Mouse (Mus musculus) frontal cortex, adult 2 months (tissue): Measurements from ENCODE around the gene Itgb1bp1. TPM values are rescaled to one million over a fixed set of nuclear protein-coding genes. Genes with fewer than 3 reads are reported as not detected.

Experiments used
- DNase-seq, 2 experiments: peaks; one replicate each; pipeline ENCODE4 v3.0.0; 2022; ENCODE audit warnings: low spot score in 1 of 2; ENCODE audit errors: extremely low spot score in 1 of 2
- polyA plus RNA-seq: library from polyadenylated mRNA; depleted of rRNA; stranded (reverse); fragments of >200 nt; gene quantifications from 2 replicates; pipeline ENCODE4 v1.2.3, GENCODE M21; 2012

Itgb1bp1 gene
- polyA plus RNA-seq, 1 experiment = 29.5 TPM

- DNase-seq = peak in 1 of 2 experiments; percentile 50
Observed at GRCm38 (mm10) chr12:21260494-21261256, 25.4 kb downstream of the Itgb1bp1 start.

DNA sequence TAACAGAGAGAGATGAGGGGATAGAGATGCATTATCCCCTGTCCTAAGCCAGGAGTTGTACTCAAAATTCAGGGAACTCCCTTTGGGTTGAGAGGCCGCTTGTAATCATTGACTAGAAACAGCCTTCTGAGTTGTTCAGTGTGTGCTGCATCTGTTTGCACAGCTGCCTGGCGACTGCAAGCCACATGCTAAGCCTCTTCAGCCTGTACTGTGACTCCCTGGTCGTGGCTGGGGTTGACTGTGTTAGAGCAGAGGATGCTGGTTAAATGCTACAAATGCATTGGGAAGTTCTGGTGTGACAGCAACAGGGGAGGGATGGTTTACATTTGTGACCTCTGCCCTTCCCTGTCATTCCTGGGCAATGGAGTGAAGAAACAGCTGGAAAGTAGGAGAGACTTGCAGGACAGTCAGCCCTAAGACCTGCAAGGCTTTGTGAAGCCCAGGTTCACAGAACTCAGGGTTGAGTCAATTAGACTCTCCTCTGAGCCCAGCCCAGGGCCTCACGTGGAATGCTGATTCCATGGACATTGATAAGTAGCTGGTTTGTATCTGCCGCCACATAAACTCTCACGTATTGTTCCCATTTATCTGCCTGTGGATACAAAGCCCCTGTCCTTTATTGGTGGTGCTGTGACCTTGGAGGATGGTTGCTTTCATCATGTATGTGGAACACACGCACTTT, 38.2 kb downstream of the Itgb1bp1 start:
- DNase-seq = no peak

DNA sequence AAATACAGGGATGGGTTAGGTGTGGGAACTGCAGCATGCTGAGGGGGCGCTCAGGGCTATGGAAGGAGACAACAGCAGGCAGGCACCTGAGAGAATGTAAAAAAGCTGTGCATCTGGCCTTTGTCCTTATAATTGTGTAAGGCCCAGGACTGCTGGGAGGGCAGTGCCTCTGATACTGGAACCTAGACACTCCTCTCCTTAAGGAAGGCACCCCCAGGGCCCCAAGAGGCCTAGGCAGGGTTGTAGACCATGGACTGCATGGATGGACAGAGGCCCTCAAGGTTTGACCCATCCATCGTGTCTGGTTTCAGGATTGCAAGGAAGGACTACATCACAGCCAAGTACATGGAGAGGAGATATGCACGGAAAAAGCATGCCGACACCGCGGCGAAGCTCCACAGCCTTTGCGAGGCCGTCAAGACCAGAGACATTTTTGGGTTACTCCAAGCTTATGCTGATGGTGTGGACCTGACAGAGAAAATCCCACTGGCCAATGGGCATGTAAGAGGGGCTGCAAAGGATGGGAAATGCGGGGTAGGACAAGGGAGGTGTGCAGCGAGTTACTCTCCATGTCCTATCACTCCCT, 41.6 kb downstream of the Itgb1bp1 start:
- no peak for DNase-seq

DNA sequence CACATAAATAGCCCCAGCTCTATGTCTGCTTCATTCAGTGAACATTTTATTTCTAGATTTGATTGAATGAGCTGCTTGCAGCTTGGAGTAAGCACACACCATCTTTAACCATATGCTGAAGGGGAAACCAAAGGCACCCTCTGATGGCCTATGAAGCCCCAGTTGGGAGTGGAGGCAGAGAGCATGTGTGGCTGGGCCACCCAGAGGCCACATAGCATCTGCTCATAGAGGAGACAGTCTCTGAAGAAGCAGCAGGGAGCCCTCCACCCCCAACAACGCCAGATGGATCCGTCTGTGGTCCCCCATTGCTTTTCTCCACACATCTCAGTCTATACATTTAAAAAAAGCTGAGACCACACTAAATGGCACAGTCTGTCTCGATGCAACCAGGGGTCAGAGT, 44.1 kb downstream of the Itgb1bp1 start:
- DNase-seq = no peak

DNA sequence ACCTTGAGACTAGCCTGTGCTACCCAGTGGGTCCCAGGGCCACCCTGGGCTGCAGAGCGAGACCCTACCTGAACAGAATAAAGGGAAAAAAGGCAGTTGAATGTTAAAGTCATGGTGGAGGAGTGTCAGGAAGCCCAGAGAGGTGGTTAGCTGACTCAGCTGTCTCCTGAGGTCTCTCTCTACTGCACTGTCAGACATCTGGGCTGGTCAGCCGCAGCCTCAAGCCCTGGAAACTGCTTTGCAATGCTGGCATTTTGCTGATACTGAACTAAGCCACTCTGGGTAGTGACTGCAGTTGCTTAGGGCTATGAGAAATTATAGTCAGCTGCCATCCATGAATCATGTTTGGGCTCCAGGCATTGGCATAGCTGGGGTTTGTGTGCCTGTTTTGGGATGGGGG, 51.5 kb downstream of the Itgb1bp1 start:
- DNase-seq = no peak

DNA sequence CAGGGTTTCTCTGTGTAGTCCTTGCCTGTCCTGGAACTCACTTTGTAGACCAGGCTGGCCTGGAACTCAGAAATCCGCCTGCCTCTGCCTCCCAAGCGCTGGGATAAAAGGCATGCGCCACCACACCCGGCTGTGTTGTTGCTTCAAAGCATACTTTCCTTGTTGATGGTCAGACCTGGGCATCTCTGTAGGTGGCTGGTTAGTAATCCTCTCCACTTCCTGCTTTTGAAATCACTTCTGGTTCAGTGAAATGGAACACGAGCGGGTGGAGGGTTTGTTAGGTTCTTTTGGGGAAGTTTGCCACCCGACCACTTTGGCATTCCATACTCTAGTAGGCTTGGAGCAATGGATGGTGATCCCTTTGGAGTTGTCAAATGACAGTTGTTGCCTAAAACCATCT, 52.4 kb downstream of the Itgb1bp1 start:
- DNase-seq = no peak

GRCm38 (mm10) chr12:21229076-21229918, 56.8 kb downstream of the Itgb1bp1 start:
- DNase-seq = peak in 1 of 2 experiments; percentile 45

DNA sequence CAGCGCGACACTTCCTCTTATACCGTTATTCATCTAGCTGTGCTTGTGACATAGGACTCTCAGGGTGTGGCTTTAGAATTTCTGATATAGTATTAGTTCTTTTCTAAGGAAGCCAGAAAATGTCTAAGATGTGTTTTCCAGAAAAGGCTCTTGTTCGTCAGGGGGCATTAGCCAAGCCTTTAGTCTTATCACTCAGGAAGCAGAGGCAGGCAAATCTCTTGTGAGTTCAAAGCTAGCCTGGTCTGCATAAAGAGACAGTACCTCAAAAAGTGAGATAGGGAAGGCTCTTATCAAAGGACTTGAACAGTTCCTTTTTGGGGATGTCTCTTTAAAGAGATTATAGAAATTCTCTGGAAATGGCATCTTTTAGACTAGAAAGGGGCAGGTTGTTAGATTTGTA, 57.4 kb downstream of the Itgb1bp1 start:
- no peak for DNase-seq

DNA sequence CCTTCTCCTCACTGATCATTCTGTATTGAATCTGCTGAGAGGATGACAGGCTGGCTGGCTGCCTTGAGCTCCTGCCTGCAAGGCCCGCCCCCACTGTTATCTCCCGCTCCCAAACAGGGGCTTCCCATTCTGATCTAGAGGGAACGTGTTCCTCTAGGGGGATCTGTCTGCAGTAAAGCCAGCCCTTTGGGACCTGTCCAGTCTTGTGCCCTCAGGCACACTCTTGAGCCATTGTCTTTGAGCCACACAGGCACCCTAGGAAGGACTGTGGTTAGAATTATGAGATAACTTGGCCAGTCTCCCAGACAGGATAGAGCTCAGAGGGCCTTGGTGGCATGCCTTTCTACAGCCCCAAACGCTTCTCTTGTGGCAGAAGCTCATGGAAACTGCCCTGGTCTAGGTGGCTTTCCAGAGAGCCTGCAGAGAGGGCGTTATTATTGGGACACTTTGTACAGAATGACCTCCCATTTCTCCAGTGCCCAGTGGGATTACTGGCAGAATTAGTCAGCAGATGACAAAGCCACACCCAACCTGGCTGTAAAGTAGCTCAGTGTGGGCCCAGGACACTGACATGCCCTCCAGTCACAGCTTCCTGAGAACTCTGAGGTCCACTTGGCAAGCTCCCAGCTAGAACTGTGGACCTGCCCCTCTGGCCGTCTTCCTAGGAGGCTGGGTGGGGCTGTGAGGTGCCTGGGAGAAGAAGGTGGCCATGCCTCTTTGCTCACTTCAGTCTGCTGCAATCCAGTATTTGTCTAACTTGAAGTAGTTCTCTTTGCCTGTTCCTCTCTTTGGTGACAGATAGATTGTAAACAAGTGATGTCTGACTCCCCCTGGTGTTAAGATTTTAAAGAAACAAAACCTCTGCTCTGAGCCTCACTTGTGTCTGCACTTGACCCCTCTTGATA, 58.8 kb downstream of the Itgb1bp1 start:
- peak in 1 of 2 experiments; percentile 53 for DNase-seq

DNA sequence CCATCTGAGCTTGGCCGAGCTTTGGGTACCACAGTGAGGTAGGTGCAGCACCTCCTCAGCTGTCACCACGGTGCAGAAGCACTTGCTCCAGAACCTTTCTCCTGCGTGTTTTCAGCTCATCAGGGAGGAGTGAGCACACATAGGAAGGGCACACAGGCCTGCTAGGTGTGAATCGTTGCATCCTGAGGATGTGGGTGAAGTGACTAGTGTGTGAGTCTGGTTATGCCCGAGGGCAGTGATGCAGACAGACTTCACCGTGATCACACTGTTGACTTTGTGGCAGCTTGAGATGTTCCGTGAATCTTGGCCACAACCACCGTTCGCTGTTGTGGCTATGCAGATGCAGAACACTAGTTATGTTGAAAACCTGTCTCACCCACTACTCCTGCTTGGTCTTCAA, 59.8 kb downstream of the Itgb1bp1 start:
- DNase-seq = no peak

- DNase-seq = no peak
Observed at GRCm38 (mm10) chr12:21225358-21225757, 60.7 kb downstream of the Itgb1bp1 start.

- DNase-seq = no peak
Observed at GRCm38 (mm10) chr12:21223923-21224322, 62.2 kb downstream of the Itgb1bp1 start.

DNA sequence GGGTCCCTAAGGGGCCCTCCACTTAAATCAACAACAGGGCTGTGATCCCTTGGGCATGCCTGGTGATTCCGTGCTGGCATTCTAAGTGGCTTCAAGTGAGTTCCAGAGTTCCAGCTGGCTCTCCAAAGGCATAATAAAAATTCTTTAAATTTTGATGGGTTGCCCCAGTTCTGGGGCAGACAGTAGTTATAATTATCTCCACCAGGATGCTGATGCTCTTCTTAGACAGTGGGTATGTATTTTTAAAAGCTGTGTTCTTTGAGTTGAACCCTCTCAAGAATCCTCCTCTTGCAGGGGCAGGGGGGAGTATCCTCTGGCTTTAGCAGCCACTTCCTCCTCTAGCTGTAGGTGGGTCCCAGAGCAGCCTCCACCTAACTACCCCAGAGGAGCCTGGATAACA, 65.5 kb downstream of the Itgb1bp1 start:
- no peak for DNase-seq

GRCm38 (mm10) chr12:21217776-21218444, 68.2 kb downstream of the Itgb1bp1 start:
- no peak for DNase-seq

- no peak for DNase-seq
Observed at GRCm38 (mm10) chr12:21214551-21215165, 71.4 kb downstream of the Itgb1bp1 start.

DNA sequence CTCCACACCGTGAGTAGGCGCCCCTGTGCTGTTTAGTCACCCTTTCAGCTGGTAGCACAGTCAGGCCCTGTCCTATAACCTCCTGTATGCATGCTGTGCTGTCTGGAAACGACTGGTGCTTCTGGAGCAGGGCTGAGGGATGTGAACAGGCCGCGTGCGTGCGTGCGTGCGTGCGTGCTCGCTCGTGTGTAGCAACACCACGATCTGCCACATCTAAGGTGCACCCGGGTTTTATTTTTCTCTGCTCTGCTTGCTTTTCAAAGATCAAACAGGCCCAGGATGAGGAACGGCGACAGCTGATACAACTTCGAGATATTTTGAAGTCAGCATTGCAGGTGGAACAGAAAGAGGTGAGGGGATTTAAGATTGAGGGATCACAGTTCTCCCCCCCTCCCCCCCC, 73.2 kb downstream of the Itgb1bp1 start:
- no peak for DNase-seq

DNA sequence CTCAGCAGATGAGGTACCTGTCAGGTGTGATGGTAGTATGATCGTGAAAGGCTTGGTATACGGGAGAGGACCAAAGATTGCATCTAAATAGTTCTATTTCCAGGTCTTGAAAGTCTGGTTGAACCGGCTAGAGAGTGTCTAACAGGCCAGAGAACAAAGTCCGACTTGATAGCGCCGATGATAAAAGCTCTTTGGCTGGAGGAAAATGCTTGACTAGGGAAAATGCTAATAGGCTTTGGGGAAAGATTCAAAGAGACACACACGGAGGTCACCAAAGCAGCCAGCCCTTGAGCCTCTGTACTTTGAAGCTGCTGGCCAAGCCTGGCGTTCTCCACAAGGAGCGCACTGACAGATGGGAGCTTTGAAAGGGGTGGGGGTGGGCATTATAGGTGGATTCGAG, 76.8 kb downstream of the Itgb1bp1 start:
- no peak for DNase-seq

DNA sequence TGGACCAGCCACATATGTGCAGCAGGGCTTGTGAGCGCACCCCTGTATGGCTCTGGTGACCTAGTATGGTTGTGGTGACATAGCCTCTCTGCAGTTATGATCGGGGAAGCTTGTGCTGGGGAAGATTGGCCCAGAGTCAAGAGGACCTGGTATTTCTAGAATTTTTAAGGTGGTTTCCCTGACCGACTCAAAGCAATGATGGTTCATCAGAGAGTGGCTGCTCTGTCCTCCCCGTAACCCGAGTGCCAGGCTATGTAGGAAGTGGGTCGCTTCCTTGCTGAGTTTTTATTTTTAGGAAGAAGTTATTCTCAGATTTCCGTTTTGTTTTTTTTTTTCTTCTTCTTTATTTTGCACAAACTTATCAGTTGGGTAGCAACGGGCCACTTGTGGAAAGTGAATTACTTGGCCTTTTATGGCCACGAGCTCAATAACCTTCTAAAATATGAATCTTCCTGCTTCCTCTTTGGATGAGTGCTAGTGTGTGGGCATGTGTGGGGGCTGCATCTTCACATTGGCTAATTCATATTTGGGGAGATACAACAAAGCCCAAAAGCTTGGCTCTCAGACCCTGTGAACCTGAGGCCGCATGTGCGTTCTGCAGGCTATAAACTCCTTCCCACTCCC, 77.8 kb downstream of the Itgb1bp1 start:
- no peak for DNase-seq
